In the genomic region with DNA sequence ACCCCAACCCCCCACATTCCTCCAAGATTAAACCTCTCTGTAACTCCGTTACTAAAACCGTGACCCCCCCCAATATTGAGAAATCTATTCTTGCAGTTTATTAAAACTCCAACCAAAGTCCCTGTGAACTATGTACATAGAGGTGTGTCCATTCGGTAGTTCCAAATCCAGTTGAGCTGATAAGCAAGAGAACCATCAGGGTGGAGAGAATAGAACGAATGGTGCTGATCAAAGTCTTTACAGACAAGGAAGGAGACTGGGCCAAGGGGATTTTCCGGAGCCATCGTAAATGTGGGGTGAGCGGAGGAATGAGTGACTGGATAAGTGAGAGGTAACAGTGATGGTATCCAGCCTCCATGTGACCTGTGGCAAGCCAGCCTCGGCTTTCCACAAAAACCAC, we compare ENCODE assay signal across 21 mouse cellular contexts. TPM values are rescaled to one million over a fixed set of nuclear protein-coding genes. Genes with fewer than 3 reads are reported as not detected.
DNase-seq lines count a peak whose midpoint lies in the region; ATAC-seq and TF ChIP-seq lines count a peak whose summit lies in the region.
"Had no signal": no experiment of that assay in that cellular context is flagged by ENCODE, and none has a peak within 500 bp of the region (broad histone marks: within the 10 kb centered on the region; RNA-seq: fewer than 3 reads in every experiment).

No protein-coding gene starts in this region.

- no peak overlapping the region for H3K9ac ChIP-seq in heart, embryonic 14.5 days (ENCODE audit: low read length)
- H3K9ac ChIP-seq in intestine, embryonic 16.5 days (ENCODE audit: low read depth, low read length), result no peak overlapping the region
- H3K9ac ChIP-seq in forebrain, embryonic 14.5 days (ENCODE audit: low read length), result no peak overlapping the region
- H3K9ac ChIP-seq: embryonic facial prominence, embryonic 13.5 days; forebrain, embryonic 12.5 days; forebrain, postnatal 0 days; hindbrain, embryonic 15.5 days; kidney, embryonic 15.5 days had no signal

- H3K4me3 ChIP-seq in heart, embryonic 10.5 days, result no peak overlapping the region
- no peak overlapping the region for H3K4me3 ChIP-seq in heart, embryonic 14.5 days (ENCODE audit: control insufficient read depth in 1 of 2, insufficient read depth in 1 of 2, low read depth in 1 of 2, low read length in 2 of 2)
- H3K4me3 ChIP-seq in intestine, embryonic 16.5 days (ENCODE audit: low read length), result no peak overlapping the region
- peak overlapping the region; percentile 44 for H3K4me3 ChIP-seq in small intestine, adult 2 months (ENCODE audit: low read depth, low read length)
- H3K4me3 ChIP-seq in forebrain, embryonic 14.5 days (ENCODE audit: low read depth, low read length), result no peak overlapping the region
- H3K4me3 ChIP-seq: embryonic facial prominence, embryonic 13.5 days; forebrain, embryonic 12.5 days; hindbrain, embryonic 15.5 days; kidney, embryonic 15.5 days had no signal

- peak overlapping the region; percentile 50 for H3K27ac ChIP-seq in heart, embryonic 10.5 days
- peak overlapping the region in 1 of 2 experiments; percentile 66; a peak in 2 of 4 replicates for H3K27ac ChIP-seq in heart, embryonic 14.5 days (replicated peaks in 1 of 2; ENCODE audit: control insufficient read depth in 1 of 2, insufficient read depth in 1 of 2, low read depth in 2 of 2, low read length in 2 of 2)
- no peak overlapping the region for H3K27ac ChIP-seq in intestine, embryonic 16.5 days (ENCODE audit: low read length)
- peak overlapping the region; percentile 70 for H3K27ac ChIP-seq in small intestine, adult 2 months (ENCODE audit: insufficient read depth, low read depth, low read length)
- no peak overlapping the region for H3K27ac ChIP-seq in forebrain, embryonic 14.5 days (ENCODE audit: low read depth, low read length)
- H3K27ac ChIP-seq: embryonic facial prominence, embryonic 13.5 days; forebrain, embryonic 12.5 days; hindbrain, embryonic 15.5 days; kidney, embryonic 15.5 days had no signal

- H3K4me1 ChIP-seq in heart, embryonic 10.5 days, result peaks cover 47% of the 10 kb centered on the region
- H3K4me1 ChIP-seq in heart, embryonic 14.5 days (ENCODE audit: control insufficient read depth in 2 of 2, insufficient read depth in 2 of 2, low read length in 2 of 2), result peaks cover 19 to 33% of the 10 kb centered on the region in 2 experiments
- H3K4me1 ChIP-seq in intestine, embryonic 16.5 days (ENCODE audit: control insufficient read depth, insufficient read depth, low read length), result 0 out of 2 replicates have a peak, but pooled peaks cover 3% of the 10 kb centered on the region
- H3K4me1 ChIP-seq in small intestine, adult 2 months (ENCODE audit: control insufficient read depth, insufficient read depth, insufficient read length, low read length), result peaks cover 15% of the 10 kb centered on the region; the same call in 1 of the 2 replicates
- H3K4me1 ChIP-seq in forebrain, embryonic 14.5 days (ENCODE audit: control insufficient read depth, insufficient read depth, low read length), result peaks cover 17% of the 10 kb centered on the region; the same call in 1 of the 2 replicates

- peaks cover 25% of the 10 kb centered on the region for H3K36me3 ChIP-seq in heart, embryonic 10.5 days
- peaks cover 55% of the 10 kb centered on the region for H3K36me3 ChIP-seq in heart, embryonic 14.5 days (ENCODE audit: control insufficient read depth, insufficient read depth, low read length)
- H3K36me3 ChIP-seq in intestine, embryonic 16.5 days (ENCODE audit: control insufficient read depth, insufficient read depth, low read length), result no peaks in the 10 kb centered on the region
- no peaks in the 10 kb centered on the region for H3K36me3 ChIP-seq in small intestine, adult 2 months (ENCODE audit: control insufficient read depth, insufficient read depth, low read length)
- H3K36me3 ChIP-seq in forebrain, embryonic 14.5 days (ENCODE audit: control insufficient read depth, insufficient read depth, low read length), result no peaks in the 10 kb centered on the region
- H3K36me3 ChIP-seq: embryonic facial prominence, embryonic 13.5 days; forebrain, embryonic 12.5 days; hindbrain, embryonic 15.5 days; kidney, embryonic 15.5 days had no signal

- no peak for TF ChIP-seq POLR2A in small intestine, adult 2 months (IDR thresholded peaks at IDR 0.05; ENCODE audit: low read depth, low read length)

- no peak for DNase-seq in heart, embryonic 10.5 days (ENCODE audit: low spot score)
- DNase-seq in heart, adult 8-10 months (ENCODE audit: low spot score), result no peak
- no peak for DNase-seq in heart, postnatal 14 days
- no peak for DNase-seq in forebrain, embryonic 14.5 days (ENCODE audit: low spot score)
- DNase-seq: adrenal gland, postnatal 14 days; cerebellum, adult 18-20 months; cerebellum, adult 9-11 months; cerebellum, postnatal 36 days; forebrain, postnatal 0 days; gastrocnemius, postnatal 25 days; kidney, adult 18-20 months had no signal

- WGBS in heart, embryonic 10.5 days, result 43% methylated on average over 8 of the region's 8 CpGs
- 44% methylated on average over 8 of the region's 8 CpGs for WGBS in heart, embryonic 14.5 days
- 62% methylated on average over 8 of the region's 8 CpGs for WGBS in intestine, embryonic 16.5 days
- whole genome bisulfite sequencing in small intestine, adult 2 months, result 37% methylated on average over 8 of the region's 8 CpGs
- WGBS in forebrain, embryonic 14.5 days, result 85% methylated on average over 8 of the region's 8 CpGs

- ATAC-seq in heart, embryonic 14.5 days (ENCODE audit: insufficient number of reproducible peaks, insufficient read depth, low FRiP score, low read depth), result no peak
- ATAC-seq in intestine, embryonic 16.5 days, result peak; percentile 89
- ATAC-seq in forebrain, embryonic 14.5 days, result no peak
- ATAC-seq: activated CD4-positive, CD25-positive, alpha-beta regulatory T cell, adult 4 months; forebrain, postnatal 0 days; Patski had no signal

- H3K27me3 ChIP-seq in heart, embryonic 10.5 days (ENCODE audit: insufficient read depth, poor library complexity, severe bottlenecking), result no peaks in the 10 kb centered on the region
- no peaks in the 10 kb centered on the region for H3K27me3 ChIP-seq in heart, embryonic 14.5 days (ENCODE audit: control insufficient read depth, insufficient read depth, low read length)
- no peaks in the 10 kb centered on the region for H3K27me3 ChIP-seq in intestine, embryonic 16.5 days (replicated peaks; ENCODE audit: control insufficient read depth, insufficient read depth, low read length)
- no peaks in the 10 kb centered on the region for H3K27me3 ChIP-seq in small intestine, adult 2 months (ENCODE audit: control insufficient read depth, insufficient read depth, low read length)
- no peaks in the 10 kb centered on the region; the same call in 1 of the 2 replicates for H3K27me3 ChIP-seq in forebrain, embryonic 14.5 days (replicated peaks; ENCODE audit: control insufficient read depth, insufficient read depth, low read length)
- H3K27me3 ChIP-seq: CH12.LX; hindbrain, embryonic 15.5 days; kidney, embryonic 15.5 days had no signal

- no peak for TF ChIP-seq CTCF in small intestine, adult 2 months (IDR thresholded peaks at IDR 0.05; ENCODE audit: extremely low read depth, insufficient read length, insufficient replicate concordance, low read depth, low read length)

- H3K9me3 ChIP-seq in heart, embryonic 10.5 days, result no peaks in the 10 kb centered on the region
- no peaks in the 10 kb centered on the region for H3K9me3 ChIP-seq in heart, embryonic 14.5 days (ENCODE audit: control insufficient read depth, low read length)
- no peaks in the 10 kb centered on the region for H3K9me3 ChIP-seq in intestine, embryonic 16.5 days (ENCODE audit: control insufficient read depth, low read length)
- no peaks in the 10 kb centered on the region for H3K9me3 ChIP-seq in forebrain, embryonic 14.5 days (replicated peaks; ENCODE audit: control insufficient read depth, low read length)
- H3K9me3 ChIP-seq: embryonic facial prominence, embryonic 13.5 days; forebrain, embryonic 12.5 days; hindbrain, embryonic 15.5 days; kidney, embryonic 15.5 days had no signal

- intact Hi-C loops in heart, postnatal 14 days (cut with DNase I), result no loop called here

- H3K4me2 ChIP-seq in heart, embryonic 14.5 days (ENCODE audit: low read length), result 0 out of 2 replicates have a peak overlapping the region, but pooled peaks have one; percentile 12
- H3K4me2 ChIP-seq in intestine, embryonic 16.5 days (ENCODE audit: low read depth, low read length), result no peak overlapping the region
- H3K4me2 ChIP-seq in forebrain, embryonic 14.5 days (ENCODE audit: low read length), result no peak overlapping the region
- H3K4me2 ChIP-seq: embryonic facial prominence, embryonic 13.5 days; forebrain, embryonic 12.5 days; hindbrain, embryonic 15.5 days; kidney, embryonic 15.5 days had no signal

RNA-seq across cellular contexts. Expression of a gene that starts 28.9 kb away (rescaled TPM):
- polyA plus RNA-seq in heart, embryonic 10.5 days (2016; fragmentation: Nextera tagmentation; extraction: Ambion mirVana), result 101 and 175 TPM in 2 replicates
- 100 to 1,000 TPM; 137 to 160 (median 155) TPM for total RNA-seq in heart, adult 8-10 months (2022)
- 157 and 159 TPM in 2 replicates for polyA plus RNA-seq in heart, embryonic 14.5 days (2014; fragmentation: Nextera tagmentation; extraction: Ambion mirVana)
- total RNA-seq in heart, postnatal 14 days (2021), result 100 to 1,000 TPM; 113 to 124 TPM
- polyA plus RNA-seq in intestine, embryonic 16.5 days (2015; fragmentation: Nextera tagmentation; extraction: Ambion mirVana), result 10.0 and 10.7 TPM in 2 replicates
- polyA plus RNA-seq in small intestine, adult 2 months (2012; rRNA removed), result 6.2 and 8.8 TPM in 2 replicates
- 15.1 and 15.2 TPM in 2 replicates for polyA plus RNA-seq in forebrain, embryonic 14.5 days (2014; fragmentation: Nextera tagmentation; extraction: Ambion mirVana)
- polyA plus RNA-seq: Patski had no signal

Comparison
In these comparisons a context has a peak if more than half of its experiments do, and no peak if none do; other contexts are left out.
1. H3K27ac ChIP-seq: peak in heart, embryonic 10.5 days (single experiment) and small intestine, adult 2 months (single experiment); none in intestine, embryonic 16.5 days (single experiment) and forebrain, embryonic 14.5 days (single experiment).